Mouse (Mus musculus): ENCODE data around the gene Rab4a. TPM values are rescaled to one million over a fixed set of nuclear protein-coding genes. Genes with fewer than 3 reads are reported as not detected.
A peak's percentile ranks its signal among the peaks of the same experiment; 100 is the strongest.

The Rab4a gene
- total and polyA plus RNA-seq, 3 experiments, result 7.7 to 10.6 (median 8.4) TPM

- intact Hi-C loops (cut with DNase I), result no loop called here
Measured at GRCm38 (mm10) chr8:123786166-123786565, 19.6 kb upstream of the Rab4a start.

GRCm38 (mm10) chr8:123786644-123787043 lies 19.1 kb upstream of the Rab4a start:
- WGBS, result 68% methylated on average over 6 of the region's 6 CpGs
- Histone ChIP-seq H3K4me3 (no peak overlapping the region), H3K27me3 (ENCODE audit: control insufficient read depth, insufficient read depth, low read length) (no peaks in the 10 kb centered on the region), H3K27ac (peak overlapping the region; percentile 70), H3K9ac (ENCODE audit: low read depth, low read length) (no peak overlapping the region), H3K36me3 (ENCODE audit: control insufficient read depth, insufficient read depth, low read length) (no peaks in the 10 kb centered on the region), H3K4me1 (ENCODE audit: control insufficient read depth, insufficient read depth, low read length) (peaks cover 4% of the 10 kb centered on the region), H3K79me2 (replicated peaks; ENCODE audit: control insufficient read depth, insufficient read depth, low read length) (no peaks in the 10 kb centered on the region)
- intact Hi-C loops (cut with DNase I), result no loop called here
- TF ChIP-seq CTCF (IDR thresholded peaks at IDR 0.05), result no peak
- no peak; the same call in 1 of the 2 replicates for TF ChIP-seq EP300 (IDR thresholded peaks at IDR 0.05; ENCODE audit: insufficient read depth, low read depth, low read length)
- TF ChIP-seq POLR2A (IDR thresholded peaks at IDR 0.05; ENCODE audit: insufficient read depth, low read depth, low read length), result no peak
- no peak for DNase-seq

More at GRCm38 (mm10) chr8:123786166-123786565, 19.6 kb upstream of the Rab4a start:
- no peaks in the 10 kb centered on the region for H3K79me2 ChIP-seq (replicated peaks; ENCODE audit: control insufficient read depth, insufficient read depth, low read length)
- H3K4me1 ChIP-seq (ENCODE audit: control insufficient read depth, insufficient read depth, low read length), result peaks cover 4% of the 10 kb centered on the region
- no peak overlapping the region for H3K9ac ChIP-seq (ENCODE audit: low read depth, low read length)
- TF ChIP-seq EP300 (IDR thresholded peaks at IDR 0.05; ENCODE audit: insufficient read depth, low read depth, low read length) (peak; percentile 84), POLR2A (IDR thresholded peaks at IDR 0.05; ENCODE audit: insufficient read depth, low read depth, low read length) (no peak)
- 58% methylated on average over 6 of the region's 6 CpGs for WGBS
- H3K27ac ChIP-seq, result peak overlapping the region; percentile 70
- H3K27me3 ChIP-seq (ENCODE audit: control insufficient read depth, insufficient read depth, low read length), result no peaks in the 10 kb centered on the region
- peak; percentile 41 to 70 for DNase-seq
- no peaks in the 10 kb centered on the region for H3K36me3 ChIP-seq (ENCODE audit: control insufficient read depth, insufficient read depth, low read length)
- H3K4me3 ChIP-seq, result no peak overlapping the region

GRCm38 (mm10) chr8:123787254-123787897 lies 18.4 kb upstream of the Rab4a start:
- Histone ChIP-seq H3K27me3 (ENCODE audit: control insufficient read depth, insufficient read depth, low read length) (no peaks in the 10 kb centered on the region), H3K79me2 (replicated peaks; ENCODE audit: control insufficient read depth, insufficient read depth, low read length) (no peaks in the 10 kb centered on the region), H3K4me3 (no peak overlapping the region), H3K36me3 (ENCODE audit: control insufficient read depth, insufficient read depth, low read length) (no peaks in the 10 kb centered on the region), H3K27ac (no peak overlapping the region), H3K9ac (ENCODE audit: low read depth, low read length) (no peak overlapping the region), H3K4me1 (ENCODE audit: control insufficient read depth, insufficient read depth, low read length) (peaks cover 4% of the 10 kb centered on the region)
- no peak for DNase-seq
- intact Hi-C loops (cut with DNase I), result no loop called here
- no peak for TF ChIP-seq POLR2A (IDR thresholded peaks at IDR 0.05; ENCODE audit: insufficient read depth, low read depth, low read length)
- no peak for TF ChIP-seq CTCF (IDR thresholded peaks at IDR 0.05)
- no peak for TF ChIP-seq EP300 (IDR thresholded peaks at IDR 0.05; ENCODE audit: insufficient read depth, low read depth, low read length)
- WGBS, result 29% methylated on average over 21 of the region's 21 CpGs

GRCm38 (mm10) chr8:123788416-123789170 lies 17.2 kb upstream of the Rab4a start:
- Histone ChIP-seq H3K27me3 (ENCODE audit: control insufficient read depth, insufficient read depth, low read length) (no peaks in the 10 kb centered on the region), H3K4me3 (no peak overlapping the region), H3K9ac (ENCODE audit: low read depth, low read length) (no peak overlapping the region), H3K27ac (no peak overlapping the region), H3K36me3 (ENCODE audit: control insufficient read depth, insufficient read depth, low read length) (no peaks in the 10 kb centered on the region), H3K79me2 (replicated peaks; ENCODE audit: control insufficient read depth, insufficient read depth, low read length) (no peaks in the 10 kb centered on the region), H3K4me1 (ENCODE audit: control insufficient read depth, insufficient read depth, low read length) (peaks cover 4% of the 10 kb centered on the region)
- 59% methylated on average over 14 of the region's 14 CpGs for WGBS
- DNase-seq, result no peak
- intact Hi-C loops (cut with DNase I), result no loop called here
- TF ChIP-seq CTCF (IDR thresholded peaks at IDR 0.05) (no peak), EP300 (IDR thresholded peaks at IDR 0.05; ENCODE audit: insufficient read depth, low read depth, low read length) (no peak), POLR2A (IDR thresholded peaks at IDR 0.05; ENCODE audit: insufficient read depth, low read depth, low read length) (no peak)

- no peak for DNase-seq
- no peak overlapping the region for H3K4me3 ChIP-seq
- H3K79me2 ChIP-seq (replicated peaks; ENCODE audit: control insufficient read depth, insufficient read depth, low read length), result no peaks in the 10 kb centered on the region
- TF ChIP-seq EP300 (IDR thresholded peaks at IDR 0.05; ENCODE audit: insufficient read depth, low read depth, low read length), result no peak
- TF ChIP-seq POLR2A (IDR thresholded peaks at IDR 0.05; ENCODE audit: insufficient read depth, low read depth, low read length), result no peak
- no peak for TF ChIP-seq CTCF (IDR thresholded peaks at IDR 0.05)
- 68% methylated on average over 9 of the region's 9 CpGs for WGBS
- no peak overlapping the region for H3K9ac ChIP-seq (ENCODE audit: low read depth, low read length)
- peaks cover 3% of the 10 kb centered on the region for H3K4me1 ChIP-seq (ENCODE audit: control insufficient read depth, insufficient read depth, low read length)
- intact Hi-C loops (cut with DNase I), result no loop called here
- H3K27me3 ChIP-seq (ENCODE audit: control insufficient read depth, insufficient read depth, low read length), result no peaks in the 10 kb centered on the region
- no peaks in the 10 kb centered on the region for H3K36me3 ChIP-seq (ENCODE audit: control insufficient read depth, insufficient read depth, low read length)
- H3K27ac ChIP-seq, result no peak overlapping the region
Measured at GRCm38 (mm10) chr8:123789461-123789860, 16.3 kb upstream of the Rab4a start.

- no peaks in the 10 kb centered on the region for H3K27me3 ChIP-seq (ENCODE audit: control insufficient read depth, insufficient read depth, low read length)
- DNase-seq, result peak; percentile 78 to 88
- peak; percentile 99 for TF ChIP-seq CTCF (IDR thresholded peaks at IDR 0.05)
- TF ChIP-seq EP300 (IDR thresholded peaks at IDR 0.05; ENCODE audit: insufficient read depth, low read depth, low read length), result peak; percentile 76
- no peak for TF ChIP-seq POLR2A (IDR thresholded peaks at IDR 0.05; ENCODE audit: insufficient read depth, low read depth, low read length)
- under 1% methylated on average over 4 of the region's 4 CpGs for WGBS
- intact Hi-C loops (cut with DNase I), result loop anchor here (1.0 to 10.0 kb wide), 3 partner anchors 42 to 575 kb away; no protein-coding TSS in a partner anchor
- H3K36me3 ChIP-seq (ENCODE audit: control insufficient read depth, insufficient read depth, low read length), result no peaks in the 10 kb centered on the region
- H3K27ac ChIP-seq, result no peak overlapping the region
- H3K79me2 ChIP-seq (replicated peaks; ENCODE audit: control insufficient read depth, insufficient read depth, low read length), result no peaks in the 10 kb centered on the region
- H3K9ac ChIP-seq (ENCODE audit: low read depth, low read length), result no peak overlapping the region
- no peak overlapping the region for H3K4me3 ChIP-seq
- peaks cover 3% of the 10 kb centered on the region for H3K4me1 ChIP-seq (ENCODE audit: control insufficient read depth, insufficient read depth, low read length)
Measured at GRCm38 (mm10) chr8:123789970-123790369, 15.8 kb upstream of the Rab4a start.
